Mouse (Mus musculus) heart, embryonic 13.5 days (tissue): ENCODE data around the gene Pcca. TPM values are rescaled to one million over a fixed set of nuclear protein-coding genes. Genes with fewer than 3 reads are reported as not detected.
"Not testable (repeated sequence)": the region's sequence is repeated elsewhere in the genome, so short reads cannot be mapped to it uniquely, and the experiment has no call there.

Experiments
- ATAC-seq: fragments of 200-750 bp; cut with Nextera tagmentation; 2 replicates; pipeline ENCODE4 v1.8.0; 2017; ENCODE audit warnings: moderate TSS enrichment; ENCODE audit not compliant: insufficient number of reproducible peaks, low FRiP score, low TSS enrichment; ENCODE audit errors: extremely low read depth
- H3K27ac ChIP-seq: fragments of 300-500 bp; sonication (generic); replicated peaks from 2 replicates; pipeline ENCODE4 v1.5.1; 2015; ENCODE audit warnings: moderate library complexity, mild to moderate bottlenecking, inconsistent platforms
- H3K27me3 ChIP-seq: fragments of 300-500 bp; sonication (generic); replicated peaks from 2 replicates; pipeline ENCODE4 v1.6.1; 2015; ENCODE audit warnings: mild to moderate bottlenecking, inconsistent platforms
- H3K36me3 ChIP-seq: fragments of 300-500 bp; sonication (generic); 2 replicates; pipeline ENCODE4 v1.6.1; 2015; ENCODE audit warnings: mild to moderate bottlenecking, inconsistent platforms
- H3K4me1 ChIP-seq: fragments of 300-500 bp; sonication (generic); 2 replicates; pipeline ENCODE4 v1.6.1; 2015; ENCODE audit warnings: inconsistent platforms
- H3K4me2 ChIP-seq: fragments of 300-500 bp; sonication (generic); 2 replicates; pipeline ENCODE4 v1.6.1; 2015; ENCODE audit warnings: inconsistent platforms, mild to moderate bottlenecking, moderate library complexity
- H3K4me3 ChIP-seq: fragments of 300-500 bp; sonication (generic); 2 replicates; pipeline ENCODE4 v1.5.1; 2015; ENCODE audit warnings: moderate library complexity, mild to moderate bottlenecking, inconsistent platforms
- H3K9ac ChIP-seq: fragments of 300-500 bp; sonication (generic); 2 replicates; pipeline ENCODE4 v1.6.1; 2015; ENCODE audit warnings: inconsistent platforms, mild to moderate bottlenecking, moderate library complexity
- H3K9me3 ChIP-seq: fragments of 300-500 bp; sonication (generic); 2 replicates; pipeline ENCODE4 v1.6.1; 2016; ENCODE audit warnings: inconsistent platforms
- WGBS: fragments of 180-500 bp; shearing (Covaris S2); methylation state at CpG from one replicate; pipeline ENCODE4 v1.1.7; 2015; ENCODE audit warnings: mixed read lengths; 5-methylcytosine and 5-hydroxymethylcytosine counted together
- polyA plus RNA-seq: library from polyadenylated mRNA; unstranded; fragments of >200 nt; fragmentation: Nextera tagmentation; extraction: Ambion mirVana; gene quantifications from 2 replicates; pipeline ENCODE4 v1.2.1, GENCODE M21; 2015

The Pcca gene
- polyA plus RNA-seq, 1 experiment from 2014 or later = 22.6 TPM

- Histone ChIP-seq H3K4me3 (no peak overlapping the region), H3K9me3 (peaks cover 12% of the 10 kb centered on the region; the same call in 1 of the 2 replicates), H3K4me2 (no peak overlapping the region), H3K36me3 (no peaks in the 10 kb centered on the region), H3K27ac (no peak overlapping the region), H3K27me3 (peaks cover 84% of the 10 kb centered on the region), H3K9ac (no peak overlapping the region), H3K4me1 (peaks cover 11% of the 10 kb centered on the region)
- 59% methylated on average over 1 of the region's 1 CpGs for WGBS
- no peak for ATAC-seq
Observed at GRCm38 (mm10) chr14:122492015-122492414, 42.1 kb upstream of the Pcca start.

DNA sequence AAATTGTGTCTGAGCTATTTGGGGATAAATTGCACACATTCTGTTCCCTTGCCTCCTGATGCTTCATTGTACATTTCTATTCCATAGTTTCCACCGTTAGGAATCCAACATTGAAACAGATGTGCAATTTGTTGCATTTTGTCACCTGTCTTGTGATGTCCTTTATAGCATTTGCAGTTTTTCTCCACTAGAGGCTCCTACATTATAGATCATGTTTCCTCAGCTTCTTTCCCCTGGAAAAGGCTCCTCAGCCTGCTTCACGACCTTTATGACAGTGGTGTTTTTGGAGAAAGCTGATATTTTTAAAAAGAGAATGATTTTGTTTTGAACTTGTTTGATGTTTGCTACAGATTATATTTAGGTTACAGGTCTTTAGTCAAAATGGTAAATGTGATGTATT lies 25.1 kb upstream of the Pcca start:
- Histone ChIP-seq H3K9me3 (no peaks in the 10 kb centered on the region), H3K27me3 (peaks cover 12% of the 10 kb centered on the region), H3K4me2 (no peak overlapping the region), H3K4me1 (no peaks in the 10 kb centered on the region), H3K27ac (no peak overlapping the region), H3K9ac (no peak overlapping the region), H3K36me3 (no peaks in the 10 kb centered on the region), H3K4me3 (no peak overlapping the region)
- WGBS = 25% methylated on average over 2 of the region's 2 CpGs
- ATAC-seq = no peak

GRCm38 (mm10) chr14:122511519-122511918 lies 22.6 kb upstream of the Pcca start:
- no peak for ATAC-seq
- H3K27ac ChIP-seq = no peak overlapping the region
- no peaks in the 10 kb centered on the region for H3K36me3 ChIP-seq
- H3K9ac ChIP-seq = no peak overlapping the region
- no peak overlapping the region for H3K4me2 ChIP-seq
- WGBS = 66% methylated on average over 3 of the region's 3 CpGs
- H3K9me3 ChIP-seq = no peaks in the 10 kb centered on the region
- H3K4me3 ChIP-seq = no peak overlapping the region
- no peaks in the 10 kb centered on the region for H3K4me1 ChIP-seq
- peaks cover 12% of the 10 kb centered on the region for H3K27me3 ChIP-seq

- no peaks in the 10 kb centered on the region for H3K9me3 ChIP-seq
- H3K4me1 ChIP-seq = no peaks in the 10 kb centered on the region
- peaks cover 12% of the 10 kb centered on the region for H3K27me3 ChIP-seq
- H3K4me2 ChIP-seq = no peak overlapping the region
- WGBS = 43% methylated on average over 1 of the region's 1 CpGs
- H3K4me3 ChIP-seq = no peak overlapping the region
- no peak overlapping the region for H3K9ac ChIP-seq
- no peak for ATAC-seq
- no peak overlapping the region for H3K27ac ChIP-seq
- no peaks in the 10 kb centered on the region for H3K36me3 ChIP-seq
Observed at GRCm38 (mm10) chr14:122513511-122514036, 20.6 kb upstream of the Pcca start.

- Histone ChIP-seq H3K4me2 (no peak overlapping the region), H3K4me1 (peaks cover 2% of the 10 kb centered on the region), H3K36me3 (no peaks in the 10 kb centered on the region), H3K27me3 (no peaks in the 10 kb centered on the region), H3K27ac (no peak overlapping the region), H3K4me3 (no peak overlapping the region), H3K9ac (no peak overlapping the region), H3K9me3 (peaks cover 8% of the 10 kb centered on the region; the same call in 1 of the 2 replicates)
- 70% methylated on average over 4 of the region's 4 CpGs for WGBS
- no peak for ATAC-seq
Observed at GRCm38 (mm10) chr14:122528475-122528874, 5.6 kb upstream of the Pcca start.

DNA sequence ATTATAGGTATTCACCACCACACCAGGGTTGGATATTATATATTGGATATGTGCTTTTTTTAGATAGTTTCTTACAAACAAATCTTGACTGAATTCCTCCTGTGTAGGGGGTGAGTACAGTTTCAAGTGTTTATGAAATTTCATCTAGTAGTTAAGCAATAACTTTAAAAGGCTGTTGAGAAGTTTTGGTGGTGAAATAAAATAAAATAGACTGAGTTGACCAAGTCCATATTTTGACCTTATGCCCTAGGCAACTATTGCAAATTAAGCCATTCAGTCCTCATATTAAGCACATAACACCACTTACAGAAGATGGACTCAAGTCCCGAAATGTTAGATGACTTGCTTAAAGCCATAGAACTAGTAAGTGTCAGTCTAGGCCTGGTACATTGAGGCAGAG lies 1.9 kb downstream of the Pcca start:
- Histone ChIP-seq H3K27ac (no peak overlapping the region), H3K4me1 (peaks cover 19% of the 10 kb centered on the region), H3K4me2 (no peak overlapping the region), H3K9me3 (no peaks in the 10 kb centered on the region), H3K36me3 (no peaks in the 10 kb centered on the region), H3K9ac (no peak overlapping the region), H3K27me3 (no peaks in the 10 kb centered on the region), H3K4me3 (no peak overlapping the region)
- whole genome bisulfite sequencing = 87% methylated on average over 1 of the region's 1 CpGs
- ATAC-seq = no peak

GRCm38 (mm10) chr14:122548421-122548820 lies 14.3 kb downstream of the Pcca start:
- Histone ChIP-seq H3K4me3 (no peak overlapping the region), H3K27me3 (no peaks in the 10 kb centered on the region), H3K9me3 (peaks cover 11% of the 10 kb centered on the region), H3K36me3 (peaks cover 5% of the 10 kb centered on the region; the same call in 1 of the 2 replicates), H3K9ac (no peak overlapping the region), H3K4me2 (no peak overlapping the region), H3K4me1 (peaks cover 13% of the 10 kb centered on the region), H3K27ac (no peak overlapping the region)
- WGBS = 94% methylated on average over 1 of the region's 1 CpGs
- no peak for ATAC-seq

- 61% methylated on average over 1 of the region's 1 CpGs for WGBS
- Histone ChIP-seq H3K27ac (no peak overlapping the region), H3K9ac (no peak overlapping the region), H3K4me3 (no peak overlapping the region), H3K4me1 (peaks cover 13% of the 10 kb centered on the region), H3K4me2 (no peak overlapping the region), H3K9me3 (peaks cover 11% of the 10 kb centered on the region), H3K27me3 (no peaks in the 10 kb centered on the region), H3K36me3 (peaks cover 5% of the 10 kb centered on the region; the same call in 1 of the 2 replicates)
- ATAC-seq = no peak
Observed at GRCm38 (mm10) chr14:122548905-122549304, 14.8 kb downstream of the Pcca start.

DNA sequence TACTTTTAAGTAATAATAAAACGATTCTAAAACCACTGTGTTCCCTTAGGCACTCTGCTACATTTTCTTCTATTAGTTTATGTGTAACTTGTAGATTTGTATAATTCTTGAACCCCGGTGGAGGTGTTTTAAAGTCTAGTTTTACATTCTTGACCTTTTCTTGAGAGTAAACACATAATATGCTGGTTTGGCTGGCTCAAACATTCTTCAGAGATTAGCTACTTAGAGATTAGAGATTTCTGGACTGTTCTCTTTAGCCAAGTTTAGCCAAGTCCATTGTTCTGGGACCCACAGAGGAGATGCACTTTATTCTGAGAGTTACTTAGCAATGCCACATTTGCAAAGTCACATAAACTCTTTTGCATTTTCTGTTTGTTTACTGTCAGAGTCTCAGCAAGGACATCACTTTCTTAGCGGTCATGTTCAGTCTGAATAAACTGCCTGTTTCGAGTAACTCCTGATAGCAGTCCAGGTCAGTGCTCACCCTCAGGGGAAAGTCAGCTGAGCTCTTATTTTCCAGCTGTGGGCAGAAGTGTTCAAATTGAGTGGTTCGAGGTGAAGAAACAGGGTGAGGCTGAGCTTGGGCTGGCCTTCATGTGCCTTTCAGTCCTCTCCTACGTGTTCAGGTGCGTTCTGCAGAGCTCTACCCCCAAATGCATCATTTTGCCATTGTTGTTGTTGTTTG lies 18.8 kb downstream of the Pcca start:
- H3K36me3 ChIP-seq = peaks cover 5% of the 10 kb centered on the region; the same call in 1 of the 2 replicates
- H3K4me2 ChIP-seq = no peak overlapping the region
- ATAC-seq = no peak
- no peak overlapping the region for H3K27ac ChIP-seq
- peaks cover 6% of the 10 kb centered on the region; the same call in 1 of the 2 replicates for H3K4me1 ChIP-seq
- H3K27me3 ChIP-seq = no peaks in the 10 kb centered on the region
- peaks cover 11% of the 10 kb centered on the region for H3K9me3 ChIP-seq
- no peak overlapping the region for H3K9ac ChIP-seq
- H3K4me3 ChIP-seq = no peak overlapping the region
- 72% methylated on average over 7 of the region's 7 CpGs for WGBS

- no peak overlapping the region for H3K27ac ChIP-seq
- H3K9ac ChIP-seq = no peak overlapping the region
- 85% methylated on average over 9 of the region's 9 CpGs for WGBS
- no peak overlapping the region for H3K4me3 ChIP-seq
- ATAC-seq = no peak
- no peak overlapping the region for H3K4me2 ChIP-seq
- H3K36me3 ChIP-seq = no peaks in the 10 kb centered on the region
- H3K4me1 ChIP-seq = peaks cover 6% of the 10 kb centered on the region; the same call in 1 of the 2 replicates
- no peaks in the 10 kb centered on the region for H3K9me3 ChIP-seq
- H3K27me3 ChIP-seq = no peaks in the 10 kb centered on the region
Observed at GRCm38 (mm10) chr14:122557353-122557752, 23.2 kb downstream of the Pcca start.

DNA sequence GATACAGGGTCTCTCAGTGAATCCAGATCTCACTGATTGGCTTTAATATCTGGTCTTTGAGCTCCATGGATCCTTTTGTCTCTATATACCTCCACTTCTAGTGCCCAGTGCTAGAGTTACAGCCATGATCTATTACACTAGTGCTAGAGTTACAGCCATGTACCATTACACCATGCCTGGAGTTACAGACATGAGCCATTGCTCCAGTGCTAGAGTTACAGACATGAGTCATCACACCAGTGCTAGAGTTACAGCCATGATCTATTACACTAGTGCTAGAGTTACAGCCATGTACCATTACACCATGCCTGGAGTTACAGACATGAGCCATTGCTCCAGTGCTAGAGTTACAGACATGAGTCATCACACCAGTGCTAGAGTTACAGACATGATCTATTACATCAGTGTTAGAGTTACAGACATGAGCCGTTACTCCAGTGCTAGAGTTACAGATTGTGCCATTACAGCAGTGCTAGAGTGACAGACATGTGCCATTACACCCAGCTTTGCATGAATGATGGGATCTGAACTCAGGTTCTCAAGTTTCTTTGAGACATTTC lies 26.8 kb downstream of the Pcca start:
- not testable (repeated sequence) for H3K9ac ChIP-seq, H3K4me1 ChIP-seq, H3K27ac ChIP-seq, H3K4me2 ChIP-seq, H3K27me3 ChIP-seq, ATAC-seq, H3K9me3 ChIP-seq, H3K36me3 ChIP-seq, H3K4me3 ChIP-seq
- WGBS = 88% methylated on average over 1 of the region's 1 CpGs

- no peaks in the 10 kb centered on the region for H3K36me3 ChIP-seq
- no peak overlapping the region for H3K4me3 ChIP-seq
- H3K4me2 ChIP-seq = no peak overlapping the region
- ATAC-seq = no peak
- WGBS = 85% methylated on average over 9 of the region's 9 CpGs
- H3K27ac ChIP-seq = no peak overlapping the region
- H3K9ac ChIP-seq = no peak overlapping the region
- H3K4me1 ChIP-seq = no peaks in the 10 kb centered on the region
- no peaks in the 10 kb centered on the region for H3K9me3 ChIP-seq
- no peaks in the 10 kb centered on the region for H3K27me3 ChIP-seq
Observed at GRCm38 (mm10) chr14:122570862-122571261, 36.7 kb downstream of the Pcca start.
